Mouse (Mus musculus): ENCODE results near the gene Scin. TPM values are rescaled to one million over a fixed set of nuclear protein-coding genes. Genes with fewer than 3 reads are reported as not detected.

Scin gene
- polyA plus RNA-seq, 1 experiment from 2014 or later: not detected

DNA sequence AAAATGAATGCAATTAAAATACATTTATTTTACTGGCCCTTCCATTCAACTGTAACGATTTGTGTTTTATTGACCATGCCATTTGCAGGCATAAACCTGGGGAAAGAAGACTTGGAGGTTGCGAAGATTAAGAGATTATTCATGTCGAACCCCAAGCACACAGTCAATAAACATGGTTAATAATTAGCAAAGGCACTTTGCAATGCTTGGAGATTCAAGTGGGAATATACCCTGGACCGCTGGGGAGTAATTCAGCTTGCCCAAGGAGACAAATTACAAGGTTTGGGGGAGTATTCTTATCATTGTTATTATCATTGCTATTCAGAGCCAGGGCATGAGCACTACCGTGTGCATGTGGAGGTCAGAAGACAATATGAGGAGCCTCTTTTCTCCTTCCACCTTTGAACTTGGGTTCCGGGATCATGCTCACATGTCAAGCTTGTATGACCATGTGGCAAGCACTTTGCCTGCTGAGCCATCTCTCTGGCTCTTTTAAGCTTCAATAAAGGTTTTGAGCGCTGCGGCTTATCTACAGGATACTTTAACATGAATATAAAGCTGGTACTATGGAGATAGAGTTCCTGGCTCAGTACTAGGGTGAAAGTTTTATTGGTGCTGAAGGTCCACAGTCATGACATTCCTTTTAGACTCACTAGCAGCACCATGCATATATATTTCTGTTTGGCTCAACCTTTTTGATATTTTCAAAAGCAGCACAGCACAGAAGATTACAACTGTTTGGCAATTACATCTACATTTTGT lies 5.6 kb upstream of the Scin start:
- peaks cover 5% of the 10 kb centered on the region for H3K27me3 ChIP-seq (ENCODE audit: low read depth, poor library complexity, severe bottlenecking)
- no peaks in the 10 kb centered on the region for H3K4me1 ChIP-seq
- 89% methylated on average over 8 of the region's 8 CpGs for WGBS
- H3K4me3 ChIP-seq: no peak overlapping the region
- H3K36me3 ChIP-seq: no peaks in the 10 kb centered on the region
- H3K27ac ChIP-seq (replicated peaks): no peak overlapping the region
- no peaks in the 10 kb centered on the region; the same call in 1 of the 2 replicates for H3K9me3 ChIP-seq (replicated peaks)
- DNase-seq (ENCODE audit: low spot score): no peak

GRCm38 (mm10) chr12:40134529-40134928 lies 501 bp upstream of the Scin start:
- Histone ChIP-seq H3K4me1 (peaks cover 14% of the 10 kb centered on the region), H3K9me3 (replicated peaks) (no peaks in the 10 kb centered on the region; the same call in 1 of the 2 replicates), H3K27ac (replicated peaks) (no peak overlapping the region), H3K27me3 (ENCODE audit: low read depth, poor library complexity, severe bottlenecking) (peaks cover 41% of the 10 kb centered on the region), H3K36me3 (no peaks in the 10 kb centered on the region), H3K4me3 (peak overlapping the region; percentile 60)
- DNase-seq (ENCODE audit: low spot score): no peak
- WGBS: 46% methylated on average over 11 of the region's 11 CpGs

- H3K4me3 ChIP-seq: peak overlapping the region; percentile 60
- 17% methylated on average over 10 of the region's 10 CpGs for WGBS
- peaks cover 14% of the 10 kb centered on the region for H3K4me1 ChIP-seq
- peaks cover 41% of the 10 kb centered on the region for H3K27me3 ChIP-seq (ENCODE audit: low read depth, poor library complexity, severe bottlenecking)
- H3K27ac ChIP-seq (replicated peaks): no peak overlapping the region
- H3K36me3 ChIP-seq: no peaks in the 10 kb centered on the region
- no peaks in the 10 kb centered on the region; the same call in 1 of the 2 replicates for H3K9me3 ChIP-seq (replicated peaks)
- no peak for DNase-seq (ENCODE audit: low spot score)
These were observed 845 bp downstream of the Scin start for GRCm38 (mm10) chr12:40133194-40133572.

GRCm38 (mm10) chr12:40118872-40119271 lies 15.2 kb downstream of the Scin start:
- Histone ChIP-seq H3K27ac (replicated peaks) (no peak overlapping the region), H3K36me3 (no peaks in the 10 kb centered on the region), H3K9me3 (replicated peaks) (no peaks in the 10 kb centered on the region), H3K4me1 (no peaks in the 10 kb centered on the region), H3K27me3 (ENCODE audit: low read depth, poor library complexity, severe bottlenecking) (no peaks in the 10 kb centered on the region), H3K4me3 (no peak overlapping the region)
- WGBS: 82% methylated on average over 2 of the region's 2 CpGs
- no peak for DNase-seq (ENCODE audit: low spot score)

- no peaks in the 10 kb centered on the region for H3K4me1 ChIP-seq
- H3K27me3 ChIP-seq (ENCODE audit: low read depth, poor library complexity, severe bottlenecking): no peaks in the 10 kb centered on the region
- no peak for DNase-seq (ENCODE audit: low spot score)
- H3K36me3 ChIP-seq: no peaks in the 10 kb centered on the region
- H3K4me3 ChIP-seq: no peak overlapping the region
- no peak overlapping the region for H3K27ac ChIP-seq (replicated peaks)
- WGBS: 88% methylated on average over 6 of the region's 6 CpGs
- H3K9me3 ChIP-seq (replicated peaks): no peaks in the 10 kb centered on the region
These were observed 17.0 kb downstream of the Scin start for GRCm38 (mm10) chr12:40117045-40117444.

DNA sequence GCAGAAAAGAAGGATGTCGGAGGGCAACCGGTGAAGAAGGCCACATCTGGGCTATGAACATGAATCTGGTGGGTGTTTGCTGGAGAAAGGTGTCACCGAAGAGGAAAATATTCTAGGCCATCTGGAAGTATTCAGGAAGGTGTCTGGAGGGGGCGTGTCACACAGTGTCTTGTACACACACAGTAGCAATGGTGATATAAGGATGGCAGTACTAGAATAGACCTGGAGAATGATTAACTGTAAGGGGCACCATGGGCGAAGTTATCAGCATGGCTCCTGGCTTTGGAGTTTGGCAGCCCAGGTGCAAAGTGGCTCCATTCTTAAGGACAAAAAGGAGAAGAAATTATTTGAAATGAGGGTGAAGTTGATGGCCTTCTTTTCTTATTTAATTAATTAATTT lies 17.8 kb downstream of the Scin start:
- H3K4me3 ChIP-seq: no peak overlapping the region

DNA sequence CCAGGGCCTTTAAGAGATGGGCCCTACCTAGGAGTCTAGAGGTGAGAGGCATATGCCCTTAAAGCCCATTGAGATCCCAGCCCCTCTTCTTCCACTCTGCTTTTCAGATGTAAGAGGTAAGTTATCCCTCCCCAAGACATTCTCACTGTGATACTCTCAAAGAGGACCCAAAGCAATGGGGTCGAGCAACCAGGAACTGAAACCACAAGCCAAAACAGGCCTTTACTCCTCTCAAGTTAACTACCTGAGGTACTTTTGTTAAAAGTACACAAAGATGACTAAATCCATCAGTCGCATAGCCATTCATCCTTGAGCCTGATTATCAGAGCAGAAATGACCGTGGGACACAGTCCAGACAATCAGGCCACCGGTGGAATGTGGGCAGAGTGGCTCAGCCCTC lies 19.1 kb downstream of the Scin start:
- no peak overlapping the region for H3K4me3 ChIP-seq
- no peaks in the 10 kb centered on the region for H3K9me3 ChIP-seq (replicated peaks)
- H3K27ac ChIP-seq (replicated peaks): no peak overlapping the region
- DNase-seq (ENCODE audit: low spot score): no peak
- no peaks in the 10 kb centered on the region for H3K4me1 ChIP-seq
- H3K27me3 ChIP-seq (ENCODE audit: low read depth, poor library complexity, severe bottlenecking): no peaks in the 10 kb centered on the region
- H3K36me3 ChIP-seq: no peaks in the 10 kb centered on the region
- WGBS: 90% methylated on average over 4 of the region's 4 CpGs

More for the DNA sequence above, 17.8 kb downstream of the Scin start:
- H3K27ac ChIP-seq (replicated peaks): no peak overlapping the region
- H3K27me3 ChIP-seq (ENCODE audit: low read depth, poor library complexity, severe bottlenecking): no peaks in the 10 kb centered on the region
- H3K4me1 ChIP-seq: no peaks in the 10 kb centered on the region
- WGBS: 92% methylated on average over 5 of the region's 5 CpGs
- H3K9me3 ChIP-seq (replicated peaks): no peaks in the 10 kb centered on the region
- DNase-seq (ENCODE audit: low spot score): no peak
- no peaks in the 10 kb centered on the region for H3K36me3 ChIP-seq

- DNase-seq (ENCODE audit: low spot score): no peak
- H3K27me3 ChIP-seq (ENCODE audit: low read depth, poor library complexity, severe bottlenecking): no peaks in the 10 kb centered on the region
- H3K4me1 ChIP-seq: no peaks in the 10 kb centered on the region
- H3K27ac ChIP-seq (replicated peaks): no peak overlapping the region
- no peaks in the 10 kb centered on the region for H3K36me3 ChIP-seq
- WGBS: 90% methylated on average over 3 of the region's 3 CpGs
- no peaks in the 10 kb centered on the region for H3K9me3 ChIP-seq (replicated peaks)
- no peak overlapping the region for H3K4me3 ChIP-seq
These were observed 20.0 kb downstream of the Scin start for GRCm38 (mm10) chr12:40114020-40114419.

GRCm38 (mm10) chr12:40113605-40114004 lies 20.4 kb downstream of the Scin start:
- DNase-seq (ENCODE audit: low spot score): no peak
- Histone ChIP-seq H3K27me3 (ENCODE audit: low read depth, poor library complexity, severe bottlenecking) (no peaks in the 10 kb centered on the region), H3K4me3 (no peak overlapping the region), H3K4me1 (no peaks in the 10 kb centered on the region), H3K9me3 (replicated peaks) (no peaks in the 10 kb centered on the region), H3K27ac (replicated peaks) (no peak overlapping the region), H3K36me3 (no peaks in the 10 kb centered on the region)
- 78% methylated on average over 2 of the region's 2 CpGs for WGBS

- WGBS: 83% methylated on average over 1 of the region's 1 CpGs
- Histone ChIP-seq H3K4me1 (no peaks in the 10 kb centered on the region), H3K9me3 (replicated peaks) (no peaks in the 10 kb centered on the region), H3K4me3 (no peak overlapping the region), H3K36me3 (no peaks in the 10 kb centered on the region), H3K27me3 (ENCODE audit: low read depth, poor library complexity, severe bottlenecking) (no peaks in the 10 kb centered on the region), H3K27ac (replicated peaks) (no peak overlapping the region)
- no peak for DNase-seq (ENCODE audit: low spot score)
These were observed 24.8 kb downstream of the Scin start for GRCm38 (mm10) chr12:40109227-40109626.

- Histone ChIP-seq H3K9me3 (replicated peaks) (no peaks in the 10 kb centered on the region), H3K27ac (replicated peaks) (no peak overlapping the region), H3K4me3 (no peak overlapping the region), H3K36me3 (no peaks in the 10 kb centered on the region), H3K27me3 (ENCODE audit: low read depth, poor library complexity, severe bottlenecking) (no peaks in the 10 kb centered on the region), H3K4me1 (no peaks in the 10 kb centered on the region)
- WGBS: 86% methylated on average over 2 of the region's 2 CpGs
- no peak for DNase-seq (ENCODE audit: low spot score)
These were observed 25.9 kb downstream of the Scin start for GRCm38 (mm10) chr12:40108143-40108542.

GRCm38 (mm10) chr12:40106874-40107273 lies 27.2 kb downstream of the Scin start:
- H3K36me3 ChIP-seq: no peaks in the 10 kb centered on the region
- H3K4me3 ChIP-seq: no peak overlapping the region
- no peak for DNase-seq (ENCODE audit: low spot score)
- no peak overlapping the region for H3K27ac ChIP-seq (replicated peaks)
- no peaks in the 10 kb centered on the region for H3K27me3 ChIP-seq (ENCODE audit: low read depth, poor library complexity, severe bottlenecking)
- no peaks in the 10 kb centered on the region for H3K9me3 ChIP-seq (replicated peaks)
- WGBS: 72% methylated on average over 5 of the region's 5 CpGs
- no peaks in the 10 kb centered on the region for H3K4me1 ChIP-seq

GRCm38 (mm10) chr12:40104750-40105149 lies 29.3 kb downstream of the Scin start:
- 81% methylated on average over 2 of the region's 2 CpGs for WGBS
- Histone ChIP-seq H3K4me1 (no peaks in the 10 kb centered on the region), H3K27me3 (ENCODE audit: low read depth, poor library complexity, severe bottlenecking) (no peaks in the 10 kb centered on the region), H3K27ac (replicated peaks) (no peak overlapping the region), H3K36me3 (no peaks in the 10 kb centered on the region), H3K4me3 (no peak overlapping the region), H3K9me3 (replicated peaks) (no peaks in the 10 kb centered on the region)
- no peak for DNase-seq (ENCODE audit: low spot score)

All from midbrain, embryonic 10.5 days (tissue).